Mouse (Mus musculus) lung, postnatal 0 days (tissue): ENCODE data around the gene Otud7a. TPM values are rescaled to one million over a fixed set of nuclear protein-coding genes. Genes with fewer than 3 reads are reported as not detected.

Experiments
- ATAC-seq: fragments of 200-750 bp; cut with Nextera tagmentation; 2 replicates; pipeline ENCODE4 v1.8.0; 2017; ENCODE audit warnings: moderate library complexity
- DNase-seq: peaks from one replicate; pipeline ENCODE4 v3.0.0-alpha.2; 2016; ENCODE audit warnings: low spot score
- H3K27ac ChIP-seq: fragments of 300-500 bp; sonication (generic); 2 replicates; pipeline ENCODE4 v1.5.1; 2014; ENCODE audit warnings: antibody characterized with exemption, mild to moderate bottlenecking, low read length, mixed read lengths
- H3K27me3 ChIP-seq: fragments of 300-500 bp; sonication (generic); replicated peaks from 2 replicates; pipeline ENCODE4 v1.6.1; 2014; ENCODE audit warnings: low read length, mixed read lengths; ENCODE audit not compliant: insufficient read depth
- H3K36me3 ChIP-seq: fragments of 300-500 bp; sonication (generic); 2 replicates; pipeline ENCODE4 v1.6.1; 2014; ENCODE audit warnings: low read length, mixed read lengths; ENCODE audit not compliant: insufficient read depth
- H3K4me1 ChIP-seq: fragments of 300-500 bp; sonication (generic); 2 replicates; pipeline ENCODE4 v1.6.1; 2014; ENCODE audit warnings: antibody characterized with exemption, low read depth, low read length, mixed read lengths; ENCODE audit not compliant: insufficient read depth
- H3K4me2 ChIP-seq: fragments of 300-500 bp; sonication (generic); replicated peaks from 2 replicates; pipeline ENCODE4 v1.6.1; 2014; ENCODE audit warnings: low read depth, mild to moderate bottlenecking, low read length, moderate library complexity, mixed read lengths
- H3K4me3 ChIP-seq: fragments of 300-500 bp; sonication (generic); 2 replicates; pipeline ENCODE4 v1.5.1; 2014; ENCODE audit warnings: low read depth, low read length
- H3K9ac ChIP-seq: fragments of 300-500 bp; sonication (generic); replicated peaks from 2 replicates; pipeline ENCODE4 v1.6.1; 2014; ENCODE audit warnings: low read depth, mild to moderate bottlenecking
- H3K9me3 ChIP-seq: fragments of 300-500 bp; sonication (generic); 2 replicates; pipeline ENCODE4 v1.6.1; 2016; ENCODE audit warnings: low read length, mixed read lengths
- CTCF ChIP-seq: IDR thresholded peaks from 2 replicates; pipeline ENCODE4 v1.5.1; 2016; ENCODE audit warnings: antibody characterized with exemption, mild to moderate bottlenecking
- EP300 ChIP-seq: IDR thresholded peaks from 2 replicates; pipeline ENCODE4 v1.6.1; 2016; ENCODE audit warnings: antibody characterized with exemption, mild to moderate bottlenecking, control low read depth
- WGBS: fragments of 180-500 bp; shearing (Covaris S2); extraction: QIAGEN DNeasy Blood & Tissue Kit; methylation state at CpG from one replicate; pipeline ENCODE4 v1.1.7; 2014; 5-methylcytosine and 5-hydroxymethylcytosine counted together
- polyA plus RNA-seq: library from polyadenylated mRNA; unstranded; fragments of >200 nt; fragmentation: Nextera tagmentation; extraction: Ambion mirVana; gene quantifications from 2 replicates; pipeline ENCODE4 v1.2.1, GENCODE M21; 2015

Gene Otud7a
- polyA plus RNA-seq, 1 experiment from 2014 or later, result 0.11 TPM

DNA sequence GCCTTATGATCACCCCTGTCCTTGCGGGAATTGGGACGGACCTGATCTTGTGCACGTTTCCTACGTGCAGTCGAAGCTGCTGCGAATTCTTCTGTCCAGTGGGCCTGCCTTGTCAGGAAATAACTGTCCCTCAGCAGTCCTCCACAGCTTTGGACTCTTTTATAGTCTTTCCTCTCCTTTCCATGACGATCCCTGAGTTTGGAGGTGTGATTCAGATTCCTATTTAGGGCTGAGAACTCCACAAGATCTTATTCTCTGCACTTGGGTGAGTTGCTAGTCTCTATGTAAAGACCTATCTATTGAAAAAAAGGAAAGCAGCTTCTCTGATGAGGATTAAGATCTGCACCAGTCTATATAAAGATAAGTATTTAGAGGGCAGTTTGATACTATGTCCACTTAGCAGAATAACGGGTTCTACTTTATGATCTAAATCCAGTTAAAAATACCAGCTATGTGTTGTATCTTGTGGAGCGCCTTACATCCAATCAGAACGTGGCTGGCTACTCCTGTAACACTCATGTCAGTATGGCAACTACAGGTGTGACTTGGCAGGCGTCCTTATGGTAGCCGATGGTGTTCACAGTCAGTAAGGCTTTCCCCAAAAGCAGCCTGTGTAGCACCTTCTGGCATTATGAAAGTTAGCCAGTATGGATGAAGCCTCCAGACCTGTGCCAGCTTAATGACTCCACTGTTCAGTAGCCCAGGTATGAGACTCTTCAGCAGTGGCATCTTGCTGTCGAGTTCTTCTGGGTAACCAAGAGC is 274.8 kb downstream of the Otud7a start:
- no peak overlapping the region for H3K9ac ChIP-seq
- TF ChIP-seq CTCF (no peak), EP300 (no peak)
- H3K27ac ChIP-seq, result no peak overlapping the region
- H3K36me3 ChIP-seq, result no peaks in the 10 kb centered on the region
- no peak overlapping the region for H3K4me3 ChIP-seq
- no peak for DNase-seq
- 76% methylated on average over 13 of the region's 13 CpGs for WGBS
- no peaks in the 10 kb centered on the region for H3K4me1 ChIP-seq
- ATAC-seq, result no peak
- H3K9me3 ChIP-seq, result no peaks in the 10 kb centered on the region
- no peak overlapping the region for H3K4me2 ChIP-seq
- no peaks in the 10 kb centered on the region for H3K27me3 ChIP-seq

DNA sequence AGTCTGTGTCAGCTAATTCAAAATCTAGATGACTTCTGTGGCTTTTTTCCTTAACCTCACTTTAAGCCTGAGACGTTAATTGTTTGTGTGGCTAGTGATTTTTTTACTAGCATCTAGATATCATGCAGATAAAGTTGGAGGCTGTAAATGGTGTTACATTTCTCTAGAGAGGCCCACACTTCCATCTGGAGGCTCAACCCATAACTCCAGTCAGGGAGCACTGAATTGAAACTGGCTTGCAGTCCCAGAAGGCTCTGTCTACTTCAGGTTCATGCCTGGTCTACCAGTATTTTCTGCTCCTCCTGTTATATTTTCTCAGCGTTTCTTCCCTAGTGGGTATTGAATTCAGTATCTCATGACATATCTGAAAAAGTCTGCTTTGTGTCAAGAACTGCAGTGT is 276.1 kb downstream of the Otud7a start:
- H3K27ac ChIP-seq, result no peak overlapping the region
- H3K9ac ChIP-seq, result no peak overlapping the region
- WGBS, result 56% methylated on average over 2 of the region's 2 CpGs
- H3K4me2 ChIP-seq, result no peak overlapping the region
- no peak for TF ChIP-seq EP300
- TF ChIP-seq CTCF, result no peak
- H3K27me3 ChIP-seq, result no peaks in the 10 kb centered on the region
- no peak overlapping the region for H3K4me3 ChIP-seq
- no peak for ATAC-seq
- no peak for DNase-seq
- H3K4me1 ChIP-seq, result no peaks in the 10 kb centered on the region
- H3K36me3 ChIP-seq, result no peaks in the 10 kb centered on the region
- H3K9me3 ChIP-seq, result no peaks in the 10 kb centered on the region

GRCm38 (mm10) chr7:63725040-63725729 is 280.6 kb downstream of the Otud7a start:
- H3K4me2 ChIP-seq, result no peak overlapping the region
- no peak for ATAC-seq
- no peak for DNase-seq
- no peaks in the 10 kb centered on the region for H3K36me3 ChIP-seq
- H3K9ac ChIP-seq, result no peak overlapping the region
- TF ChIP-seq CTCF (no peak), EP300 (no peak)
- WGBS, result 52% methylated on average over 6 of the region's 6 CpGs
- H3K9me3 ChIP-seq, result no peaks in the 10 kb centered on the region
- no peaks in the 10 kb centered on the region for H3K27me3 ChIP-seq
- H3K4me3 ChIP-seq, result no peak overlapping the region
- H3K27ac ChIP-seq, result no peak overlapping the region
- no peaks in the 10 kb centered on the region for H3K4me1 ChIP-seq

DNA sequence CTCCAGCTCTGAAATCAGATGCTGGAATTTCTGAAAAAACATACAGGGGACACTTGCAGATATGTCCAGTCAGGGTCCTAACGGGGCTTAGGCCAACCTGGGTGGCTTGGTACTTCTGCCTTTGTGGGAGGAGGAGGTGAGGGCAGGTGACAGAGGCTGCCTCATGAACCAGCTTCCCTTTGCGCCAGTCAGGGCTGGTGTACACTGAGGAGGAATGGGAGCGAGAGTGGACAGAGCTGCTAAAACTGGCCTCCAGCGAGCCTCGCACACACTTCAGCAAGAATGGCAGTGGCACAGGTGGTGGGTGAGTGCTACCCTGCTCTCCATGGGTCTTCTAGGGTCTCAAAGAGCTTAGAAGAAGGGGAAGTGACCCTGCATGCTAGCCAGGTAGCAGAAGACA is 285.1 kb downstream of the Otud7a start:
- H3K9ac ChIP-seq, result no peak overlapping the region
- ATAC-seq (no peak), DNase-seq (no peak)
- H3K4me1 ChIP-seq, result no peaks in the 10 kb centered on the region
- H3K27ac ChIP-seq, result no peak overlapping the region
- TF ChIP-seq EP300 (no peak), CTCF (no peak)
- H3K36me3 ChIP-seq, result no peaks in the 10 kb centered on the region
- WGBS, result 87% methylated on average over 5 of the region's 5 CpGs
- H3K9me3 ChIP-seq, result no peaks in the 10 kb centered on the region
- no peak overlapping the region for H3K4me2 ChIP-seq
- H3K27me3 ChIP-seq, result no peaks in the 10 kb centered on the region
- H3K4me3 ChIP-seq, result no peak overlapping the region

GRCm38 (mm10) chr7:63730012-63730411 is 285.5 kb downstream of the Otud7a start:
- H3K4me3 ChIP-seq, result no peak overlapping the region

GRCm38 (mm10) chr7:63737725-63738124 is 293.2 kb downstream of the Otud7a start:
- Histone ChIP-seq H3K9me3 (no peaks in the 10 kb centered on the region), H3K27me3 (no peaks in the 10 kb centered on the region), H3K4me3 (no peak overlapping the region), H3K4me1 (no peaks in the 10 kb centered on the region), H3K36me3 (no peaks in the 10 kb centered on the region), H3K9ac (no peak overlapping the region), H3K4me2 (no peak overlapping the region), H3K27ac (no peak overlapping the region)
- DNase-seq (no peak), ATAC-seq (no peak)
- no peak for TF ChIP-seq EP300
- TF ChIP-seq CTCF, result peak; percentile 52
- WGBS, result 58% methylated on average over 4 of the region's 4 CpGs

More at GRCm38 (mm10) chr7:63730012-63730411, 285.5 kb downstream of the Otud7a start:
- Histone ChIP-seq H3K27ac (no peak overlapping the region), H3K27me3 (no peaks in the 10 kb centered on the region), H3K4me1 (no peaks in the 10 kb centered on the region), H3K4me2 (no peak overlapping the region), H3K9ac (no peak overlapping the region), H3K9me3 (no peaks in the 10 kb centered on the region), H3K36me3 (no peaks in the 10 kb centered on the region)
- DNase-seq (no peak), ATAC-seq (no peak)
- no peak for TF ChIP-seq CTCF
